Mouse (Mus musculus) MEL (cell line): ENCODE data around the gene Aff3. TPM values are rescaled to one million over a fixed set of nuclear protein-coding genes. Genes with fewer than 3 reads are reported as not detected.

Experiments
- DNase-seq: peaks from one replicate; pipeline ENCODE4 v3.0.0; 2011; ENCODE audit warnings: low read depth, low spot score
- H3K27ac ChIP-seq: 2 replicates; pipeline ENCODE4 v1.5.1; 2012; ENCODE audit warnings: low read depth, mild to moderate bottlenecking, control low read depth, low read length, moderate library complexity; ENCODE audit not compliant: control insufficient read depth
- H3K27me3 ChIP-seq, 2 experiments: fragments of 150-350 bp in 1 of 2; sonication (generic) in 1 of 2; 2 replicates each; pipeline ENCODE4 v1.6.1; 2012; ENCODE audit warnings: low read length in 2 of 2, mild to moderate bottlenecking in 2 of 2, improper control_type of control experiment in 1 of 2, moderate library complexity in 1 of 2; ENCODE audit not compliant: insufficient read depth in 2 of 2, control insufficient read depth in 1 of 2
- H3K36me3 ChIP-seq, 2 experiments: 2 replicates each; pipeline ENCODE4 v1.6.1; 2012 to 2014; ENCODE audit warnings: low read length in 2 of 2, improper control_type of control experiment in 1 of 2, inconsistent platforms in 1 of 2, mild to moderate bottlenecking in 1 of 2; ENCODE audit not compliant: insufficient read depth in 2 of 2, control insufficient read depth in 1 of 2
- H3K4me1 ChIP-seq, 2 experiments: fragments of 150-350 bp in 1 of 2; sonication (generic) in 1 of 2; 2 replicates each; pipeline ENCODE4 v1.6.1; 2012; ENCODE audit warnings: low read length in 2 of 2, improper control_type of control experiment in 1 of 2, mild to moderate bottlenecking in 1 of 2; ENCODE audit not compliant: insufficient read depth in 2 of 2, control insufficient read depth in 1 of 2
- H3K4me3 ChIP-seq, 2 experiments: fragments of 150-350 bp in 1 of 2; sonication (generic) in 1 of 2; 2 replicates each; pipeline ENCODE4 v1.5.1; 2012; ENCODE audit warnings: low read depth in 2 of 2, low read length in 2 of 2, mild to moderate bottlenecking in 2 of 2, moderate library complexity in 2 of 2, control low read depth in 1 of 2, improper control_type of control experiment in 1 of 2; ENCODE audit not compliant: control insufficient read depth in 1 of 2, insufficient read depth in 1 of 2
- H3K79me2 ChIP-seq: 2 replicates; pipeline ENCODE4 v1.6.1; 2012; ENCODE audit warnings: mild to moderate bottlenecking, low read length, moderate library complexity; ENCODE audit not compliant: control insufficient read depth, poor library complexity, insufficient read depth
- H3K9ac ChIP-seq: 2 replicates; pipeline ENCODE4 v1.6.1; 2012; ENCODE audit warnings: low read depth, mild to moderate bottlenecking, control low read depth, low read length, moderate library complexity; ENCODE audit not compliant: control insufficient read depth, poor library complexity, severe bottlenecking
- H3K9me3 ChIP-seq: fragments of 150-350 bp; sonication (generic); replicated peaks from 2 replicates; pipeline ENCODE4 v1.6.1; 2012; ENCODE audit warnings: mild to moderate bottlenecking, low read length, improper control_type of control experiment, moderate library complexity; ENCODE audit not compliant: insufficient read depth
- BHLHE40 ChIP-seq: IDR thresholded peaks from 2 replicates; pipeline ENCODE4 v1.6.1; 2012; ENCODE audit warnings: low read depth, mild to moderate bottlenecking, inconsistent platforms, low read length, improper control_type of control experiment, borderline replicate concordance
- E2F4 ChIP-seq: IDR thresholded peaks from 2 replicates; pipeline ENCODE4 v1.6.1; 2011; ENCODE audit warnings: low read depth, low read length, improper control_type of control experiment, borderline replicate concordance
- EP300 ChIP-seq, 2 experiments: IDR thresholded peaks; 2 replicates each; pipeline ENCODE4 v1.6.1; 2011; ENCODE audit warnings: improper control_type of control experiment in 2 of 2, low read length in 2 of 2, low read depth in 1 of 2, mild to moderate bottlenecking in 1 of 2
- ETS1 ChIP-seq: IDR thresholded peaks from 2 replicates; pipeline ENCODE4 v1.6.1; 2012; ENCODE audit warnings: low read depth, mild to moderate bottlenecking, inconsistent platforms, low read length, improper control_type of control experiment, moderate library complexity
- GABPA ChIP-seq: IDR thresholded peaks from 2 replicates; pipeline ENCODE4 v1.6.1; 2012; ENCODE audit warnings: low read depth, mild to moderate bottlenecking, inconsistent platforms, low read length, improper control_type of control experiment, moderate library complexity
- GATA1 ChIP-seq: IDR thresholded peaks from 2 replicates; pipeline ENCODE4 v1.6.1; 2011; ENCODE audit warnings: low read depth, low read length, improper control_type of control experiment
- JUND ChIP-seq: IDR thresholded peaks from 2 replicates; pipeline ENCODE4 v1.6.1; 2011; ENCODE audit warnings: low read depth, mild to moderate bottlenecking, improper control_type of control experiment, low read length
- KAT2A ChIP-seq: conservative IDR thresholded peaks from 2 replicates; pipeline ENCODE4 v1.6.1; 2012; ENCODE audit warnings: low read depth, low read length, improper control_type of control experiment, inconsistent platforms
- MAX ChIP-seq: IDR thresholded peaks from 2 replicates; pipeline ENCODE4 v1.6.1; 2011; ENCODE audit warnings: low read length, improper control_type of control experiment
- MYB ChIP-seq: IDR thresholded peaks from 2 replicates; pipeline ENCODE4 v1.6.1; 2011; ENCODE audit warnings: mild to moderate bottlenecking, low read depth, low read length, improper control_type of control experiment
- POLR2A ChIP-seq, 2 experiments: IDR thresholded peaks; 2 replicates each; pipeline ENCODE4 v1.6.1; 2011 to 2012; ENCODE audit warnings: low read length in 2 of 2, mild to moderate bottlenecking in 2 of 2, control low read depth in 1 of 2, improper control_type of control experiment in 1 of 2, low read depth in 1 of 2, moderate library complexity in 1 of 2; ENCODE audit not compliant: control insufficient read depth in 1 of 2, insufficient read depth in 1 of 2, poor library complexity in 1 of 2
- SMC3 ChIP-seq: IDR thresholded peaks from 2 replicates; pipeline ENCODE4 v1.6.1; 2011; ENCODE audit warnings: low read depth, low read length, improper control_type of control experiment
- ZC3H11A ChIP-seq: IDR thresholded peaks from 2 replicates; pipeline ENCODE4 v1.6.1; 2012; ENCODE audit warnings: low read depth, mild to moderate bottlenecking, inconsistent platforms, low read length, improper control_type of control experiment
- ZNF384 ChIP-seq: IDR thresholded peaks from 2 replicates; pipeline ENCODE4 v1.6.1; 2012; ENCODE audit warnings: low read depth, mild to moderate bottlenecking, inconsistent platforms, low read length, improper control_type of control experiment
- polyA plus RNA-seq, 2 experiments: library from polyadenylated mRNA; stranded (reverse) in 1 of 2; unstranded in 1 of 2; fragments of >175 nt in 1 of 2; fragments of >200 nt in 1 of 2; gene quantifications; 2 replicates each; pipeline versions ENCODE4 v1.2.1 to v1.2.4; 2012; ENCODE audit warnings: low replicate concordance in 2 of 2, low read depth in 1 of 2; ENCODE audit not compliant: insufficient read length in 2 of 2, insufficient read depth in 1 of 2, missing spikeins in 1 of 2
- total RNA-seq: library from RNA; depleted of rRNA; stranded (reverse); fragments of 300-350 nt; gene quantifications from 2 replicates; pipeline ENCODE4 v1.2.3, GENCODE M21; 2012

The Aff3 gene
- total and polyA plus RNA-seq, 3 experiments = 18.5 to 41.1 (median 25.4) TPM

- Histone ChIP-seq H3K9ac (no peak overlapping the region), H3K9me3 (no peaks in the 10 kb centered on the region), H3K4me3 (no peak overlapping the region), H3K36me3 (no peaks in the 10 kb centered on the region; a peak in 3 of 4 replicates), H3K4me1 (peaks cover 0 to 3% of the 10 kb centered on the region in 2 experiments; a peak in 2 of 4 replicates), H3K79me2 (no peaks in the 10 kb centered on the region), H3K27me3 (no peaks in the 10 kb centered on the region), H3K27ac (no peak overlapping the region)
- no peak for DNase-seq
- no peak for TF ChIP-seq MYB
Observed at GRCm38 (mm10) chr1:38428708-38429683, 235.8 kb downstream of the Aff3 start.

- no peaks in the 10 kb centered on the region for H3K27me3 ChIP-seq
- DNase-seq = no peak
- H3K9ac ChIP-seq = no peak overlapping the region
- H3K27ac ChIP-seq = no peak overlapping the region
- no peak overlapping the region for H3K4me3 ChIP-seq
- H3K9me3 ChIP-seq = no peaks in the 10 kb centered on the region
- TF ChIP-seq MAX = no peak
- TF ChIP-seq E2F4 = no peak
- TF ChIP-seq SMC3 = no peak
- no peak for TF ChIP-seq EP300 (IDR thresholded peaks at IDR 0.05; ENCODE audit: low read depth in 1 of 2, low read length in 2 of 2)
- TF ChIP-seq GATA1 = no peak
- no peak for TF ChIP-seq ZNF384
- TF ChIP-seq JUND = no peak
- TF ChIP-seq GABPA = no peak
- no peak for TF ChIP-seq ETS1
- no peak for TF ChIP-seq MYB
- no peak for TF ChIP-seq BHLHE40
- no peak for TF ChIP-seq ZC3H11A
- no peaks in the 10 kb centered on the region; a peak in 2 of 4 replicates for H3K36me3 ChIP-seq
- H3K4me1 ChIP-seq = peaks cover 0 to under 1% of the 10 kb centered on the region in 2 experiments; a peak in 2 of 4 replicates
- no peaks in the 10 kb centered on the region for H3K79me2 ChIP-seq
Observed at GRCm38 (mm10) chr1:38422921-38423320, 241.8 kb downstream of the Aff3 start.

DNA sequence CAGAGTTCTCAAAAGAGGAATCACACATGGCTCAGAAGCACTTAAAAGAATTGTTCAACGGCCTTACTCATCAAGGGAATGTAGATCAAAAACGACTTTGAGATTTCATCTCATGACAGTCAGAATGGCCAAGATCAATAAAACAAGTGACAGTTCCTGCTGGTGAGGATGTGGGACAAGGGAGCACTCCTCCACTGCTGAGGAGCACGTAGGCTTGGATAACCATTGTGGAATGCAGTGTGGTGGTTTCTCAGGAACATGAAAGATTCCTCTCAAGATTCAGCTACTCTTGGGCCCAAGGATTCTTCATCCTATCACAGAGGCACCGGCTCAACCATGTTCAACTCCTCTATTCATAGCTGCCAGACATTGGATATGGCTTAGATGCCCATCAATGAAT lies 245.4 kb downstream of the Aff3 start:
- no peak overlapping the region for H3K4me3 ChIP-seq
- H3K27ac ChIP-seq = no peak overlapping the region
- H3K79me2 ChIP-seq = no peaks in the 10 kb centered on the region
- H3K4me1 ChIP-seq = no peaks in the 10 kb centered on the region; a peak in 1 of 4 replicates
- no peak for DNase-seq
- no peak for TF ChIP-seq KAT2A
- no peak for TF ChIP-seq POLR2A (IDR thresholded peaks at IDR 0.05; ENCODE audit: control insufficient read depth in 1 of 2, insufficient read depth in 1 of 2, low read depth in 1 of 2, low read length in 2 of 2, poor library complexity in 1 of 2)
- H3K9me3 ChIP-seq = no peaks in the 10 kb centered on the region
- no peaks in the 10 kb centered on the region for H3K27me3 ChIP-seq
- 0 out of 4 replicates have a peak, but pooled peaks cover 0 to 2% of the 10 kb centered on the region in 2 experiments for H3K36me3 ChIP-seq
- H3K9ac ChIP-seq = no peak overlapping the region
